Mouse (Mus musculus) heart, adult 2 months (tissue): ENCODE results near the gene Gm14190.

ENCODE experiments used
- CTCF ChIP-seq: fragments of 200-600 bp; IDR thresholded peaks from 2 replicates; pipeline ENCODE4 v1.8.1; 2022; ENCODE audit warnings: antibody characterized with exemption, mild to moderate bottlenecking, moderate library complexity
- POLR2A ChIP-seq: fragments of 200-500 bp; IDR thresholded peaks from 2 replicates; pipeline ENCODE4 v1.6.1; 2011; ENCODE audit warnings: mild to moderate bottlenecking, low read depth, low read length, control low read depth; ENCODE audit not compliant: insufficient read depth

DNA sequence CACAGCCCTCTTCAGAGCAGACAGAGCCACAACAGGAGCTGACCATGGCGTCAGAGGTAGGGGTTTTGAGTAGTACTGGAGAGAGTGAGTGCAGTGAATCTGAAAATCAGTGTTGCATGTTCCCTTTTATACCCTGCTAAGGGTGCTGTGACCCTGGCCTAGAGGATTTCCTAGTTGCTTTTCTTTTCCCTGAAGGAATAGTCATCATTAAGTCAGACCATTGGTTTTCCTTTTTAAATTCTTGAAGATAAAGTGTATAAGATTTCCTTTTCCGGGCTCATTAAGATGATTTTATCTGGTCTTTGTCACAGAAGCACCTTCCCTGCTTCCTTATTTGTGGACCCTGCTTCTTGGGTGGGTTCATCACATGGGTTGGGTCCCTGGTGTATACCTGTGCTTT is 40.4 kb downstream of the Gm14190 start, which contains the start of gene Gm11555:
- TF ChIP-seq CTCF = no peak
- TF ChIP-seq POLR2A = no peak
